Mouse (Mus musculus) gastrocnemius, postnatal 25 days (tissue): ENCODE data around the gene Myo15b. TPM values are rescaled to one million over a fixed set of nuclear protein-coding genes. Genes with fewer than 3 reads are reported as not detected.

Source experiments
- DNase-seq: peaks from one replicate; pipeline ENCODE4 v3.0.0; 2022
- long read RNA-seq, 2 experiments: library from polyadenylated mRNA; stranded (forward); transcript quantifications; one replicate each; pipeline ENCODE4 v2.0.0; 2021
- total RNA-seq, 2 experiments: library from RNA; stranded (reverse); gene quantifications; 1 replicate in 1 of 2; 2 replicates in 1 of 2; pipeline ENCODE4 v1.2.3; 2021

Myo15b gene
- total RNA-seq = not detected
- long read RNA-seq, experiment 1 = 0 reads
- long read RNA-seq, experiment 2 = 0 reads

- no peak for DNase-seq
Measured at GRCm38 (mm10) chr11:115858354-115858753, at the start of gene Myo15b. Gene Myo15b, plus strand, starts transcription at chr11:115858406.

- DNase-seq = no peak
Measured at GRCm38 (mm10) chr11:115808696-115809310, 49.4 kb upstream of the Myo15b start.

GRCm38 (mm10) chr11:115809311-115809781 lies 48.9 kb upstream of the Myo15b start:
- DNase-seq = peak; percentile 58

- no peak for DNase-seq
Measured at GRCm38 (mm10) chr11:115810377-115810776, 47.8 kb upstream of the Myo15b start.

GRCm38 (mm10) chr11:115811381-115812093 lies 46.7 kb upstream of the Myo15b start:
- DNase-seq = no peak

GRCm38 (mm10) chr11:115812095-115812494 lies 46.1 kb upstream of the Myo15b start:
- DNase-seq = peak; percentile 51

- no peak for DNase-seq
Measured at GRCm38 (mm10) chr11:115812533-115813420, 45.4 kb upstream of the Myo15b start.

GRCm38 (mm10) chr11:115813507-115814296 lies 44.5 kb upstream of the Myo15b start, which contains the start of gene Caskin2:
Gene Caskin2, minus strand, starts transcription at chr11:115813639.
- DNase-seq = peak; percentile 97

GRCm38 (mm10) chr11:115814605-115815450 lies 43.4 kb upstream of the Myo15b start, which contains the start of gene Tsen54:
Gene Tsen54, plus strand, starts transcription at chr11:115814724.
- peak; percentile 83 for DNase-seq

- no peak for DNase-seq
Measured at GRCm38 (mm10) chr11:115817331-115817730, 40.9 kb upstream of the Myo15b start.

- no peak for DNase-seq
Measured at GRCm38 (mm10) chr11:115819915-115820623, 38.1 kb upstream of the Myo15b start.

- no peak for DNase-seq
Measured at GRCm38 (mm10) chr11:115821001-115821400, 37.2 kb upstream of the Myo15b start.

GRCm38 (mm10) chr11:115823774-115824740 lies 34.1 kb upstream of the Myo15b start, which contains the start of gene Llgl2:
Gene Llgl2, plus strand, starts transcription at chr11:115824049.
- DNase-seq = peak; percentile 89

- DNase-seq = no peak
Measured at GRCm38 (mm10) chr11:115824813-115825212, 33.4 kb upstream of the Myo15b start.

GRCm38 (mm10) chr11:115826487-115826886 lies 31.7 kb upstream of the Myo15b start:
- DNase-seq = no peak

- no peak for DNase-seq
Measured at GRCm38 (mm10) chr11:115827624-115828023, 30.6 kb upstream of the Myo15b start.

- DNase-seq = peak; percentile 49
Measured at GRCm38 (mm10) chr11:115829036-115829435, 29.2 kb upstream of the Myo15b start.

- DNase-seq = no peak
Measured at GRCm38 (mm10) chr11:115830550-115831325, 27.5 kb upstream of the Myo15b start.
